Mouse (Mus musculus): ENCODE measurements around the gene Cldn20.

DNA sequence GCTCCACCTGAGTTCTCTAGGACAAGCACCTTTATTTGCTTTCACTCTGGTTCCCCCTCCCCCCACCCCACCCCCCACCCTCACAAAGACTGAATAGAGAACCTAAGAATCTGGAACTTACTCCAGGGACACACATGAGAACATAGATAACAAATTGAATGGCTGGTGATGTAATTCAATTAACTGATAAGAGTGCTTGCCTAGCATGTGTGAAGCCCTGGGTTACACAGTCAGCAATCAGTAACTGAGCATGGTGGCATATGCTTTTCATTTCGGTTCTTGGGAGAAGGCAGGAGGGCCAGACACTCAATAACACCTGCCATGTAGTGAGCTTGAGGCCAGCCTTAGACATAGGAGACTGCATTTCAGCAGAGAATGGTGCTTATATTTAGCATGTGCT lies 23.9 kb downstream of the Cldn20 start:
- no peak for TF ChIP-seq CTCF (IDR thresholded peaks at IDR 0.05; ENCODE audit: control insufficient read depth, insufficient read depth, low read length)
- TF ChIP-seq POLR2A (IDR thresholded peaks at IDR 0.05; ENCODE audit: borderline replicate concordance, control insufficient read depth, low read depth, low read length), result no peak

All from bone marrow, adult 2 months (tissue).